Mouse (Mus musculus): Measurements from ENCODE around the gene Olfr827. TPM values are rescaled to one million over a fixed set of nuclear protein-coding genes. Genes with fewer than 3 reads are reported as not detected.
A peak's percentile ranks its signal among the peaks of the same experiment; 100 is the strongest.

The Olfr827 gene
- polyA plus RNA-seq, 1 experiment from 2014 or later, result not detected

- WGBS, result 0% methylated on average over 1 of the region's 1 CpGs
- ATAC-seq (replicated peaks; ENCODE audit: low FRiP score) (peak; percentile 91), DNase-seq (ENCODE audit: low spot score) (peak; percentile 76)
- H3K9me3 ChIP-seq (ENCODE audit: control insufficient read depth, low read length), result no peaks in the 10 kb centered on the region
- H3K4me2 ChIP-seq (ENCODE audit: low read depth, low read length, severe bottlenecking), result no peak overlapping the region
- H3K36me3 ChIP-seq (ENCODE audit: control insufficient read depth, insufficient read depth, low read length), result no peaks in the 10 kb centered on the region
- H3K9ac ChIP-seq (ENCODE audit: low read length), result no peak overlapping the region
- H3K27ac ChIP-seq (ENCODE audit: low read depth, low read length), result no peak overlapping the region
- no peaks in the 10 kb centered on the region for H3K4me1 ChIP-seq (replicated peaks; ENCODE audit: control insufficient read depth, insufficient read depth, low read length)
- H3K4me3 ChIP-seq (ENCODE audit: low read depth, low read length), result no peak overlapping the region
- no peaks in the 10 kb centered on the region for H3K27me3 ChIP-seq (ENCODE audit: control insufficient read depth, insufficient read depth, low read length)
These were observed 14.0 kb upstream of the Olfr827 start for GRCm38 (mm10) chr10:130228246-130228645.

- H3K27me3 ChIP-seq (ENCODE audit: control insufficient read depth, insufficient read depth, low read length), result no peaks in the 10 kb centered on the region
- no peak for DNase-seq (ENCODE audit: low spot score)
- no peak overlapping the region for H3K27ac ChIP-seq (ENCODE audit: low read depth, low read length)
- no peaks in the 10 kb centered on the region for H3K4me1 ChIP-seq (replicated peaks; ENCODE audit: control insufficient read depth, insufficient read depth, low read length)
- no peak overlapping the region for H3K9ac ChIP-seq (ENCODE audit: low read length)
- no peak overlapping the region for H3K4me2 ChIP-seq (ENCODE audit: low read depth, low read length, severe bottlenecking)
- no peaks in the 10 kb centered on the region for H3K9me3 ChIP-seq (ENCODE audit: control insufficient read depth, low read length)
- WGBS, result 74% methylated on average over 3 of the region's 3 CpGs
- H3K36me3 ChIP-seq (ENCODE audit: control insufficient read depth, insufficient read depth, low read length), result no peaks in the 10 kb centered on the region
- no peak for ATAC-seq (replicated peaks; ENCODE audit: low FRiP score)
- H3K4me3 ChIP-seq (ENCODE audit: low read depth, low read length), result no peak overlapping the region
These were observed 10.8 kb upstream of the Olfr827 start for GRCm38 (mm10) chr10:130225034-130225433.

GRCm38 (mm10) chr10:130184086-130184485, 30.1 kb downstream of the Olfr827 start, which contains the start of gene Olfr826:
Gene Olfr826, minus strand, starts transcription at chr10:130184186.
- Histone ChIP-seq H3K4me3 (ENCODE audit: low read depth, low read length) (no peak within 1 kb of the TSS), H3K9me3 (ENCODE audit: control insufficient read depth, low read length) (no peaks in the 10 kb centered on the region), H3K4me1 (replicated peaks; ENCODE audit: control insufficient read depth, insufficient read depth, low read length) (no peaks in the 10 kb centered on the region), H3K4me2 (ENCODE audit: low read depth, low read length, severe bottlenecking) (no peak within 1 kb of the TSS), H3K9ac (ENCODE audit: low read length) (no peak within 1 kb of the TSS), H3K27ac (ENCODE audit: low read depth, low read length) (no peak within 1 kb of the TSS), H3K27me3 (ENCODE audit: control insufficient read depth, insufficient read depth, low read length) (no peaks in the 10 kb centered on the region), H3K36me3 (ENCODE audit: control insufficient read depth, insufficient read depth, low read length) (no peaks in the 10 kb centered on the region)
- WGBS, result 85% methylated on average over 1 of the region's 1 CpGs
- DNase-seq (ENCODE audit: low spot score) (no peak), ATAC-seq (replicated peaks; ENCODE audit: low FRiP score) (no peak)

GRCm38 (mm10) chr10:130166666-130167065, 47.5 kb downstream of the Olfr827 start, which contains the start of gene Olfr825:
Gene Olfr825, minus strand, starts transcription at chr10:130166766.
- no peaks in the 10 kb centered on the region for H3K9me3 ChIP-seq (ENCODE audit: control insufficient read depth, low read length)
- no peak within 1 kb of the TSS for H3K4me2 ChIP-seq (ENCODE audit: low read depth, low read length, severe bottlenecking)
- no peak within 1 kb of the TSS for H3K4me3 ChIP-seq (ENCODE audit: low read depth, low read length)
- H3K4me1 ChIP-seq (replicated peaks; ENCODE audit: control insufficient read depth, insufficient read depth, low read length), result no peaks in the 10 kb centered on the region
- no peak within 1 kb of the TSS for H3K9ac ChIP-seq (ENCODE audit: low read length)
- DNase-seq (ENCODE audit: low spot score) (no peak), ATAC-seq (replicated peaks; ENCODE audit: low FRiP score) (no peak)
- H3K27me3 ChIP-seq (ENCODE audit: control insufficient read depth, insufficient read depth, low read length), result no peaks in the 10 kb centered on the region
- H3K27ac ChIP-seq (ENCODE audit: low read depth, low read length), result no peak within 1 kb of the TSS
- H3K36me3 ChIP-seq (ENCODE audit: control insufficient read depth, insufficient read depth, low read length), result no peaks in the 10 kb centered on the region

GRCm38 (mm10) chr10:130165196-130165595, 49.0 kb downstream of the Olfr827 start:
- ATAC-seq (replicated peaks; ENCODE audit: low FRiP score) (no peak), DNase-seq (ENCODE audit: low spot score) (no peak)
- H3K27me3 ChIP-seq (ENCODE audit: control insufficient read depth, insufficient read depth, low read length), result no peaks in the 10 kb centered on the region
- H3K27ac ChIP-seq (ENCODE audit: low read depth, low read length), result no peak overlapping the region
- no peak overlapping the region for H3K9ac ChIP-seq (ENCODE audit: low read length)
- no peak overlapping the region for H3K4me2 ChIP-seq (ENCODE audit: low read depth, low read length, severe bottlenecking)
- no peak overlapping the region for H3K4me3 ChIP-seq (ENCODE audit: low read depth, low read length)
- H3K4me1 ChIP-seq (replicated peaks; ENCODE audit: control insufficient read depth, insufficient read depth, low read length), result no peaks in the 10 kb centered on the region
- H3K36me3 ChIP-seq (ENCODE audit: control insufficient read depth, insufficient read depth, low read length), result no peaks in the 10 kb centered on the region
- H3K9me3 ChIP-seq (ENCODE audit: control insufficient read depth, low read length), result no peaks in the 10 kb centered on the region

Other genes with a start within 250 kb of the Olfr827 start
- gene Olfr819, start 247.1 kb downstream of the Olfr827 start, polyA plus RNA-seq (2014; fragmentation: Nextera tagmentation; extraction: Ambion mirVana), result not detected in 2 replicates
- not detected in 2 replicates for gene Olfr247, start 238.3 kb downstream of the Olfr827 start, polyA plus RNA-seq (2014; fragmentation: Nextera tagmentation; extraction: Ambion mirVana)
- gene Gm10310, start 229.3 kb downstream of the Olfr827 start, polyA plus RNA-seq (2014; fragmentation: Nextera tagmentation; extraction: Ambion mirVana), result not detected in 2 replicates
- gene Olfr820, start 201.8 kb downstream of the Olfr827 start, polyA plus RNA-seq (2014; fragmentation: Nextera tagmentation; extraction: Ambion mirVana), result not detected in 2 replicates
- not detected in 2 replicates for gene Olfr821, start 184.1 kb downstream of the Olfr827 start, polyA plus RNA-seq (2014; fragmentation: Nextera tagmentation; extraction: Ambion mirVana)
- not detected in 2 replicates for gene Olfr822, start 143.2 kb downstream of the Olfr827 start, polyA plus RNA-seq (2014; fragmentation: Nextera tagmentation; extraction: Ambion mirVana)
- gene Olfr823, start 99.0 kb downstream of the Olfr827 start, polyA plus RNA-seq (2014; fragmentation: Nextera tagmentation; extraction: Ambion mirVana), result not detected in 2 replicates
- not detected in 2 replicates for gene Olfr824, start 84.4 kb downstream of the Olfr827 start, polyA plus RNA-seq (2014; fragmentation: Nextera tagmentation; extraction: Ambion mirVana)
- gene Olfr825, start 47.6 kb downstream of the Olfr827 start, polyA plus RNA-seq (2014; fragmentation: Nextera tagmentation; extraction: Ambion mirVana), result not detected in 2 replicates
- not detected in 2 replicates for gene Olfr826, start 30.2 kb downstream of the Olfr827 start, polyA plus RNA-seq (2014; fragmentation: Nextera tagmentation; extraction: Ambion mirVana)
- 6.2 and 7.3 TPM in 2 replicates for gene Neurod4, start 65.8 kb upstream of the Olfr827 start, polyA plus RNA-seq (2014; fragmentation: Nextera tagmentation; extraction: Ambion mirVana)
- 0.15 TPM in 1 of 2 replicates, not detected in the other for gene Tespa1, start 108.5 kb upstream of the Olfr827 start, polyA plus RNA-seq (2014; fragmentation: Nextera tagmentation; extraction: Ambion mirVana)
- 0.01 TPM in 1 of 2 replicates, not detected in the other for gene Vmn2r84, start 179.9 kb upstream of the Olfr827 start, polyA plus RNA-seq (2014; fragmentation: Nextera tagmentation; extraction: Ambion mirVana)
- not detected in 2 replicates for gene Vmn2r85, start 215.3 kb upstream of the Olfr827 start, polyA plus RNA-seq (2014; fragmentation: Nextera tagmentation; extraction: Ambion mirVana)
- gene Vmn2r86, start 241.6 kb upstream of the Olfr827 start, polyA plus RNA-seq (2014; fragmentation: Nextera tagmentation; extraction: Ambion mirVana), result 0.03 TPM in 1 of 2 replicates, not detected in the other